Mouse (Mus musculus) ES-E14 (cell line): Measurements from ENCODE around the gene Lrrc42.

Experiments
- CHD2 ChIP-seq: IDR thresholded peaks from 2 replicates; pipeline ENCODE4 v1.6.1; 2014; ENCODE audit warnings: mild to moderate bottlenecking, low read depth, low read length, inconsistent platforms
- MAFK ChIP-seq: IDR thresholded peaks from 2 replicates; pipeline ENCODE4 v1.6.1; 2014; ENCODE audit warnings: mild to moderate bottlenecking, low read depth, low read length, inconsistent platforms; ENCODE audit not compliant: insufficient read depth
- ZC3H11A ChIP-seq: IDR thresholded peaks from 2 replicates; pipeline ENCODE4 v1.6.1; 2012; ENCODE audit warnings: low read depth, mild to moderate bottlenecking, inconsistent platforms, low read length, borderline replicate concordance
- ZNF384 ChIP-seq: IDR thresholded peaks from 2 replicates; pipeline ENCODE4 v1.6.1; 2012; ENCODE audit warnings: low read depth, low read length, inconsistent platforms

DNA sequence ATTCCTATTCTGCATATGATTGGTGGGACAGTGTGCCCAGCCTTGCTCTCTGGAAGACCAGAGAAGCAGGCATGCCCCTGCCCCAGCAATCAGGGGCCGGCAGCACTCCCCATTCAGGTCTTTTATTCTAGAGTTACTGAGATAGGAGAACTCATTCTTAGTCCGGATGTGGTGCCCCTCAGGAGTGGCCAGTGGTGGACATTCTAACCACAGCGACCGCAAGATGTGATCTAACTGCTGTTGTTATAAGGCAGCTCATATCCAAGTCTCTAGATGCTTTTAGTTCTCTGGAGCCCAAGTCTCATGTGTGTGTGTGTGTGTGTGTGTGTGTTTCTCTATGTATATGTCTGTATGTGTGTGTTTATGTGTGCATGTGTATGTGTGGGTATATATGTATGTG is 47.0 kb upstream of the Lrrc42 start:
- no peak for TF ChIP-seq CHD2
- TF ChIP-seq MAFK = no peak
- no peak for TF ChIP-seq ZNF384
- no peak for TF ChIP-seq ZC3H11A
